Mouse (Mus musculus) heart, postnatal 0 days (tissue): Measurements from ENCODE around the gene Bpifb6.

ENCODE experiments used
- CTCF ChIP-seq: IDR thresholded peaks from 2 replicates; pipeline ENCODE4 v1.5.1; 2016; ENCODE audit warnings: antibody characterized with exemption, control low read depth, low read depth
- EP300 ChIP-seq: IDR thresholded peaks from 2 replicates; pipeline ENCODE4 v1.6.1; 2016; ENCODE audit warnings: antibody characterized with exemption, low read depth

DNA sequence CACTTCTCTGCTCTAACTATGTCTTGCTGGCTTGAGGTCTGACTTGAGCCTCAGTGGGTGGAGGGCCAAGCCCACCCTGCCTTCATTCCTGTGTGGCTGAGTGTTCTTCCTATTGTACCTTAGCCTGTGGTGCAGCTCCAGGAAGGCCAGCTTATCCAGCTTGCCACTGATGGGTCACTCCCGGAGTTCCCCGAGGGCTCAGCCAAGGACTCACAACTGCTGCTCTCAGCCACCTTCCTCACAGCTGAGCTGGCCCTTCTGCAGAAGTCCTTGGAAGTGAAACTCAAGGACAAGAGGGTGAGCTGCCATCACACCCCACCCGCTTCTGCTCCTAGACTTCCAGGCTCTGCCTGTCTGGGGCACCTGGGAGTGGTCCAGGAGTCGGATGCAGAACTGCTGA lies 6.4 kb downstream of the Bpifb6 start:
- no peak for TF ChIP-seq CTCF
- no peak for TF ChIP-seq EP300
